Mouse (Mus musculus) R1 (cell line): ENCODE data around the gene Gm15155.
"Not testable (repeated sequence)": the region's sequence is repeated elsewhere in the genome, so short reads cannot be mapped to it uniquely, and the experiment has no call there.

ENCODE experiments used
- DNase-seq: peaks from one replicate; pipeline ENCODE4 v3.0.0-alpha.2; 2018; ENCODE audit warnings: low read depth, low spot score

Gene Gm15155

DNA sequence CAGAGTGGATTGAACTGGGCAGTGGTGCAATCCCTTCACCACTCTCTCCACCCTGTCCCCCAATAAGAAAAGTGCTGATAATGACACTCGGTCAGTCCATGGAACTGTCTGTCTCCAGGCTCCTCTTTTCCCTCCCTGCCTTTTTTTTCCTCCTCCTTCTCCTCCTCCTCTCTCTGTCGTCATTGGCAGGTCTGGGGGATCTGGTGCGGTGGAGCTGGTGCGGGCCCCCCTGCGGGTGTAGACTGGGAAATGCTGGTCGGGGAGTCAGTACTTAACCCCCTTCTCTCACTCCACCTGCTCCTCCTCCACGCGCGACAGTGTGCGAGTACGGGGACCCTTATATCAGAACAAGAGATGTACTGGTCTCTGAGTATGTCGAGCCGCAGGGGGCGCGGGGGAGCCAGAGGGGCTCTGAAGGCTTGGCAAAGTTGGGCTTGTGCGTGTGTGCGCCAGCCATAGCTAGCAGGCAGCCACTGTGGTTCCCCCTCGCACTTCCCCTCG lies at the start of gene Gm15155:
Gene Gm15155 (plus strand): TSS at position 401 of the 501 bp plus-strand sequence.
- DNase-seq, result no peak

DNA sequence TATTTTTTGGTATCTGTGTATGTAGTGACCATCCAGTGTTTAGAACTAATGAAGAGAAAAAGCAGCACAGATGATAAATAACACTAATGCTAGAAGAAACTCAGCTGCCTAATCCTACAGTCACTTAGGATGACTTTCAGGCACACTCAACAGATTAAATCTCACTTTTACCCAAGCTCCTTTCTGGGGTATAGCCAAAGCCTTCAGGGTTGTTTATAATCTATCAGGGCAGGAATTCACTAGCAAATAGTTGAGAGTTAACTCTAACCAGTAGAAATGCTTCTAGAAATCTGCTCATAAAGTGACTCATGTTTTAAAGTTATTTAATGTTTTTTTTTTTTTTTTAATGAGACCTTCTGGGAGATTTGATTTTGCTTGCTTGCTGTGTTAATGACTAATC lies 44.8 kb upstream of the Gm15155 start:
- DNase-seq, result no peak

DNA sequence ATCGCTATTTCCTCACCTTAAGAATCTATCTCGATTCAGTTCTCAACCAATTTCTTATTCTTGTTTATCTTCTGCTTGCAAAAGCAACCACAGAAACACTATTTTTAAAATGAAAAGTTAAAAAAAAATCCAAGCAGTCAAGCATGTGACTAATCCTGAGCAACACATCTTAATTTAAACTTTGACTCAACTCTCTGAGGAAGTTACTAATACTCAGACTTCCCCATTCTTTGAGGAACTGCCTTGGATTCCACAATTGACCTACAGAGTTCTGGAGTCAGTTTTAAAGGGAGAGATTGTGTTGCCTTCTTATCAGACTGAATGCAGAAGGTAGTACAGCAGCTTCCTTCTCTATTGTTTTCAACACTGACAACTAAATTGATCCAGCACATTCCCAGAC lies 40.0 kb upstream of the Gm15155 start:
- DNase-seq, result no peak

DNA sequence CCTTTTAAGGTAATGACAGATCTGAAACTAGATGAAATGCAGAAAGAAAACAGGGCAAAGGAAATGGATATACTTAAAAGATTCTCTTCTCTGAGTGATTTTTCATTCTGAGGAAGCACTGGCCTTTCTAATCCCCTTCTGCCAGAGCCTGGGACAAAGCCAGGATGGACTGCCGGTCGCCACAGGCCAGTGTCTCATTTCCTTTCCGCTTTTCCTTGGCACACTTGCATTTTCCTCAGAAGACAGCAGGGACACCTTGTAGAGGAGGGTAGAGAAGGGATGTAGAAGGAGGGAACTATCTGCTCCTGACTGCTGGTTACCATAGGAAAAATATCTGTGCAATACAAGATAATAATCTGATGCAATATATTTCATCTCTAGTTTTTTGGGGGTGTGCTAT lies 33.1 kb upstream of the Gm15155 start:
- no peak for DNase-seq

DNA sequence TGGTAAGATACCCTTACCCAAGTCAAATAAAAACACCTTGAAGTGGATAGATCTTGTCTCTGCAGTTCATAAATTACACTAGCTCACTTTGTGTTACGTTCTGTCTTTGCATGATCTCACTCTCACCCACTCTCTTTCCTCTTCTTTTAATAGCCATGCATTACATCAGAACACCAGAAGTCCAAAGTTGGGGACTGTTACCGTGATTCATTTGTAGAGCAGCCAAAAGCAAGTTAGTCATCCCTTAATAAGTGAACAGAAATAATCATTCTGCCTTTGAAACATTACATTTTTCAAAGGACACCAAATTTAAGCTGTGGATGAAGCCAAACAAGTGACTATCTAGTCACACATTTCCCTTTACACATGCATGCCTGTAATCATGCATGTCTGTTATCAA lies 32.1 kb upstream of the Gm15155 start:
- DNase-seq, result no peak

DNA sequence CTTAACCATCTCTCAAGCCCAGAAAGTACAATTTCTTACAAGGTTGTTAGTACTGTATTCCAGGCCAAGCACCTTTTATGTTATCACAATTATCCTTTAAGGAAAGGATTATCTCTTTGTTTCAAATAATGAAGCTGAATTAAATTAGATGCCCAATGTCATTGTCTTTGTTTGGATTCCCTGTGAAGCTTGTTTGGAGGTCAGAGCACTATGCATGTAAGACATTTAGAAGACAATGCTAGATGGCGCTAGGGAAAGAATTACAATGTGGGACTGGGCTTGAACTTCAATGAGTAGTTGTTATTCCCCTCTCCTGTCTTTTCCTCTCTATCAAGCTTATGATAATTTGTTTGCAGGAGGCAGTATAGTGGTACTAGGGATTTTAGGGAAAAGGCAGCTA lies 29.9 kb upstream of the Gm15155 start:
- peak; percentile 56 for DNase-seq

DNA sequence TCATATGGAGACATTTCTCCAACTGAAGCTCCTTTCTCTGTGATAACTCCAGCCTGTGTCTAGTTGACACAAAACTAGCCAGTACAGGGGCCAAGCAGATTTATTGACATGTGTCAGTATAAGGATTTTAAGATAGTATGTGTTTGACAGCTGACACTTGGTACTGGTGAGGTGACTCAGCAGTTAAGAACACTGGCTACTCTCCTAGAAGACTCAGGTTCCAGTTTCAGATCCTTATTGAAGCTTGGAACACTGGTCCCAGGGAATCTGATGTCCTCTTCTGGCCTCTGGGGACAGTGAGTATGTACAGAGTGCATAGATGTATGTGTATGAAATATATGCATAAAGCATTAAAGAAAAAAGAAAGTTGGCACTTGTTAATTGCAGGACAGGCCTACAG lies 28.2 kb upstream of the Gm15155 start:
- no peak for DNase-seq

DNA sequence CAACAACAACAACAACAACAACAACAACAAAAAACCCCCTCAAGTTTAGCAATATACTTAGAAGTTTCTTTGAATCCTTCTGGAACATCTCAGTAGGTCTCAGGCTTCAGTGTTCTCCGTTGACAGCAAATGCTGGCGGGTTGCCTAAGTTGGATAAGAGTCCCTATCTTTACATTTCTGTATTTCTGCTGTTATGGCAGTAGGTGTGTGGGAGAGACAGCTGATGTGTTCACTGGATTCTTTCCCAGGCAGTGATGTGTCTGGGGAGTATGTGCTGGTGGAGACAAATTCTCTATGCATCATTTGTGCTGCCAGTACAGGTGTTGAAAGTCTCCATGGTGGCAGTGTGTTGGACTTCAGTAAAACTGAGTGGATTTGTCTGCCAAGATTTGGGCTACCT lies 23.3 kb upstream of the Gm15155 start:
- no peak for DNase-seq

DNA sequence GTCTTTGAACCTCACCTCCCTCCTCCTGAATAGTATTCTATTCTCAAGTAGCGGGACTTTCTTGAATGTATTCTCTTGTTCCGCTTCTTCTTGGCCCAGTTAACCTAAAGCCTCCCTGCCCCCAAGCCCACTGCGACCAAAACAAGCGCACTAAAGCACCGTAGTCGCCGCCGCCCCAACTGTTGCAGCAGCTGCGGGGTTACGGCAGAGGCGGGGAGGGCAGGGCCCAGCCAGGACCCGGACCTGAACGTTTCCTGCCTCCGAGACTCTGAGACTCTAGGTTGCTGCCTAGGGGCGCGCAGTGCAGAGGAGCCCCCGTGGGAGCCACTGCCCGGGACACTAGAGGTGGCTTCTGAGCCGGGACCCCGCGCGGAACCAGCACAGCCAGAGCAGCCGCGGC lies 2.0 kb upstream of the Gm15155 start:
- DNase-seq, result no peak

DNA sequence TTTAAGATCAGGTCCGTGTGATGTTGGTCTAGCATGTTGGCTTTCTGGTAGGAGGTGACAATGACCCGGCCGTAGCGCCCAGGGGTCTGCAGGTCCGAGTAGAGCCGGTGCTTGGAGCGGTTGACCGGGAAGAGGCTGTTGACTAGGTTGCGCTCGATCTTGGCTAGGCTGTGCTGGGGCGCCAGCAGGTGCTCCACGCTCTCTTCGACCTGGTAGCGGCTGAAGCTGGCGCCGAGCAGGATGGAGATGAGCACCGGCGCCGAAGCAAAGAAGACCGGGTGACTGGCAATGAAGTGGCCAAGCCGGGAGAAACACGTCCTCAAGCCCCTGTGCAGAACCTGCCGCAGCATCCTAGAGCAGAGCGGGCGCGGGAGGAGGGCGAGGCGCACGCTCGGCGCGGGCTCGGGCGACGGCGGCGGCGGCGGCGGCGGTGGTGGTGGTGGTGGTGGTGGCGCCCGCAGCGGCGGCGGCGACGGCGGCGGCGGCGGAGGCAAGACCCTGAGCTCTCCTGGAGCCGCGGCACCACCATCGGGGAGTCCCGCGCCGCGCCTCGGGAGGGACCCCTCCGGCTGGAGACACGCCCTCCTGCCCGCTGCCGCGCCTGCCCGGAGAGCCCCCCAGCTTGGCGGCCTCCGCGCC lies 1.5 kb upstream of the Gm15155 start:
- peak; percentile 36 for DNase-seq

DNA sequence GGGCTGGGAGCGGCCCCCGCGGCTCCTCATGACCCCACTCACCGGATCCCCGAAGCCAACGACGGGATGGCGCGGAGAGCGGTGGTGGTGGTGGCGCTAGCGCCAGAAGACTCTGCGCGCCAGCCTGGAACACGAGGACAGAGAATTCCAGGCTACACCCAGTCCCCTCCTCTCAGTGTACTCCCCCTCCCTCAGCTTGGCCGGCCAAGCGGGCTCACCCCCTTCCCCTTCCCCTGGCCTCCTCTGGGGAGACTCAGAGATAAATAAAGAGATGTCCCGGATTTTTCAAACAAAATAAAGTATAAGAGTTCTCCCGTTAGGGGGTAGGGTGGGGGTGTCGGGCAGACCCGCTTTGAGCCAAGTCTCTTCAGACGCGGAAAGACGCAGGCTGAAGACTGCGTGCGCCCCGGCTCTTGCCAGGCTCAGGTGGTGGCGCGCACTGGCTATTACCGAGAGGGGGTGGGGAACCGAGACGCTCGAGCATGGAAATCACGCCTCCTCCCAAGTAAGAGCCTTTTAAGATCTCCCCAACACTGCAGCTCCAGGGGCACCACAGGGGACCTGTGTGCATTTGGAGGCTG lies 750 bp upstream of the Gm15155 start, which contains the start of gene Ptchd1:
Gene Ptchd1 (minus strand): TSS at position 114 of the 581 bp plus-strand sequence.
- peak; percentile 36 for DNase-seq

DNA sequence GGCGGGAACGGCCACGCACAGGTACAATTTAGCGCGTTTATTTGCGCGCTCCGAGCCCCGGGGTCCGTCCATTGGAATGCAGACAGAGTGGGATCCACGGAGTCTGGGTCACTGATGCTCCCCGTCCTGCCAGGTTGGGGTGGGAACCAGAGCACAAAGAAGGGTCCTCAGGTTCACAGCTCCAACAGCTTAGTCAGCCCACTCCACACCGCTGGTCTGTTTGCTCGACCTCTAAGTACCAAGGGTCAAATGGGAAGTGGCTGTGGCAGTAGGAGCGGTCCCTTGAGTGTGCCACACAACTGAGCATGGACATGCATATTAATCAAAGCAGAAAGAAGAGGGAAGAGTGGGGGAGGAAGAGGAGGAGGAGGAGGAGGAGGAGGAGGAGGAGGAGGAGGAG lies 354 bp downstream of the Gm15155 start:
- no peak for DNase-seq

DNA sequence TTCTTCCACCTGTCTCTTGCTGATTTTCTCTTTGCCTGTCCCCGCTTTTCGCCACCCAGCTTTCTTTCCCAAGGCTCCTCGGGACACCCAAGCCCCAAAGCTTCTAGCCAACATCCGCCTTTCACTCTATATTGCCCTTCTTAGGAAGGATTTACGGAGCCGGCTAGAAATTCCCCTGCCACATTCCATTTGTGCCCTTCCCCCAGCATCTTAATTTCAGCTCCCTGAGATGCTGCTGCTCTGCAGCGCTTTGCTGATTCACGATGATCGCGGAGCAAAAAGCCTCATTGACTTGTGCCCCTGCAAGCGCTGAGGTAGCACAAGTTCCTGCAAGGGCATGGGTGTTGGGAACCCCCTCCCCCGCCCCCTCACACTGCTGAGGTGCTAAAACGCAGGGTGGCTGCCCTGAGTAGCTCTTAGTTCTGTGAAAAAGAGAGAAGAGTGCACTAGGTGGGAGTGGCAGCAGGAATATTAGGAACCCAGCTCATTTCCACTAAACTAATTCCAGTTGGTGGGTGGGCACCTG lies 1.2 kb downstream of the Gm15155 start:
- peak; percentile 8 for DNase-seq

DNA sequence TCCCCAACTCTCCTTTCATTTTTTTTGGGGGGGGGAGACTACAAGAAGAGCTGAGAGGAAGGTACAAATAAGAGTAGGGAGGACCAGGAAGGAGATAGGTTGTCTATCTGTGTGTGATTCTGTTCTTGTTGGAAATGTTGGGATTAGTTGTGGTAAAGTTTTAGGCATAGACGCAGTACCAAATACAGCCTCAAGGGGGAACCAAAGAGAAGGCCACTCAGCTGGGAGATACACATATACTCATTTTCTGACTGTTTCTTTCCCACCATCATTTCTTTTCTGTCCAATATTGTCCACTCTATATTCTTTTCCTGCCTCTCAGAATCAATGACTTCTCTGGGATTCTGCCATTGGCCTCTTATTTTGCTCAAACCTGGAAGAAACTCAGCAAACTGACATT lies 19.4 kb downstream of the Gm15155 start:
- peak; percentile 4 for DNase-seq

DNA sequence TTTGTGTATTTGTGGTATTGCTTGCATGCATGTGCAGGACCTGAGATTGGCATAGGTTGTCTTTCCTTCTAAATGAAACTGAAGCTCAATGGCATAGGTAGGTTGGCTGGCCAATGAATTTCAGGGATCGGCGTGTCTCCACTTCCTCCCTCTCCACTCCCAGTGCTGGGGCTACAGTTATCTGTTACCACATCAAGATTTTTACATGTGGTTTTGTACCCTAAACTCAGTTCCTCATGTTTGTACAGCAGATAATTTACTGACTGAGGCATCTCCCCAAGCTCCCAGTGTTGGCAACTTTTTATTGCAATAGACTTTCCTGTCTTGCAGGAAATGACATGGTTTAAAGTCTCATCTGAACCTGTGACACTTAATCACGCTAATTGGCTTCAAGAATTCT lies 21.4 kb downstream of the Gm15155 start:
- DNase-seq, result no peak

DNA sequence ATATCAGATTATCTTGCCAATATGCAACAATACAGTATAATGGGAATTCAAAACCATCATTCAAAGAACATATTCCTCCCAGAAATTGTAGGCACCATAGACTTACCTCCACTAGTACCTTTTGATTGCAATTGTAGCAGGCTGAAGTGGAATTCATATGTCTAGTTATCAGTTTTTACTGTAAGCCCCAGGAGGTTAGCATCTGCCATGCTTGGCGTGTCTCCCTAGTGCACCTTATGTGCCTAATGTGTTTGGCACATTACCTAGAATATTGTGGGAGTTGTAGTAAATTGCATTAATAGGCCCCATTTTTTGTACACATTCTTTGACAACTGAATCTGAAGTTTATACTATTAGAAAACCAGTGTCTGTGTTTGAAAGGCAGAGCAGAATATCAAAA lies 33.4 kb downstream of the Gm15155 start:
- no peak for DNase-seq

DNA sequence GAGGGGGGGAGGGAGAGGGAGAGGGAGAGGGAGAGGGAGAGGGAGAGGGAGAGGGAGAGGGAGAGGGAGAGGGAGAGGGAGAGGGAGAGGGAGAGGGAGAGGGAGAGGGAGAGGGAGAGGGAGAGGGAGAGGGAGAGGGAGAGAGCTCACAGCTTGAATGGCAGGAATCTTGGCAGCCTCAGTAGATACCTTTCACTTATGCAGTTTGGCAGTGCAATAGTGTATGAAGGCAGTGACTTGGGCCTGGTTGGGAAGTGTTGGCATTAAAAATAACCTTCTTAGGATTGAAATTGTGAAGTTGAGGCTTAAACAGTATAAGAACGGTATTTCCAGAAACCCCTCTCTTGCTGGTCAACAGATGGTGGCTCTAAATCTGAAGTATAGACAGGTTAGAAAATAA lies 65.9 kb downstream of the Gm15155 start:
- not testable (repeated sequence) for DNase-seq

DNA sequence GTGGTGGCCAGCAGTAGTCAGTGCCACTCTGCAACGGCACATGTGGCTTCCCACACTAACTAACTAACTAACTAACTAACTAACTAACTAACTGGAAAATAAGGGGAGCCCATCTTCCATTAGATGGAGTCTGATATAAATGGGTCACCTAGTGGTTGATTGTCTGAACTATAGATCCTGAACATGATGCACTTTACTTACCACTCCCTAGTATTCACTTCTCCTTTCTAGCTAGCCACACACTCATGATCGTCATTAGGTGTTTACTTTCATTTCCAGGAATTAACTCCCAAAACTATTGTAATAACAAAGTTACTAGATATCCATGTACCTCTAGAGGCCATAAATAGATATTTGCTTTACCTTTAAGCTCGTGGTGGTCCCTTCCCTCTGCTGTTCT lies 99.6 kb downstream of the Gm15155 start:
- no peak for DNase-seq

DNA sequence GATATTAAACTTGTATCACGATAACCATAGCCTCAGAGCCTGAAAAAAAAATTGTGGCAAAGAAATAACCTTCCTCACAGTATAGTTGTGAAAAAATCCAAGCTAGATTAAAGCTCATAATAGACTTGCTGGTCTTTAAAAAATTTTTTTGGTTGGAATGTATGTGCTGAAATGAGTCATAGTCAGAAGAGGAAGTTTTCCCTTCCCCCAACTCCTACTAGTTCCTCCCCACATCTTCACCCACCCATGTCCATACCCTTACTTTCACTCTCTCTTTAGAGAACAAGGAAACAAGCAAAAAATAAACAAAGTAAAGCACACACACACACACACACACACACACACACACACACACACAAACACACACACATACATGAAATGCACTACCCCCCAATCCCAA lies 103.8 kb downstream of the Gm15155 start:
- DNase-seq, result no peak

DNA sequence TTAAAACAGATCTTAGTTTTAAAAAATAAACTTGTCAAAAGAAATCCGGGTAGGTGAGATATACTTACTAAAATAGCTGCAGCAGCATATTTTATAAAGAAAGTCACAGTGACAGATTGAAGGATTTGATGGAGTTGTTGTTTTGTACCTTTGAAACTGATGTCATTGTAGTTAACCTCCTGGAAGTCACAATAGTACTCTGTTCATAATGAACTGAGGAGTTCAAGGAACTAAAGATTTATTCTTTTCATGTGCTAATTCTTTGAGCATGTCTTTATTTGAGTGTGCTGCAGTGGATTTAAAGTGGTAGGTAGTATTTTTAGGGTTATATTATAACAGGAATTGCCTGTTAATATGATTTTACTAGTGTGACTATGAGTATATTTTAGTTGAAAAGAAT lies 263.6 kb downstream of the Gm15155 start:
- no peak for DNase-seq

DNA sequence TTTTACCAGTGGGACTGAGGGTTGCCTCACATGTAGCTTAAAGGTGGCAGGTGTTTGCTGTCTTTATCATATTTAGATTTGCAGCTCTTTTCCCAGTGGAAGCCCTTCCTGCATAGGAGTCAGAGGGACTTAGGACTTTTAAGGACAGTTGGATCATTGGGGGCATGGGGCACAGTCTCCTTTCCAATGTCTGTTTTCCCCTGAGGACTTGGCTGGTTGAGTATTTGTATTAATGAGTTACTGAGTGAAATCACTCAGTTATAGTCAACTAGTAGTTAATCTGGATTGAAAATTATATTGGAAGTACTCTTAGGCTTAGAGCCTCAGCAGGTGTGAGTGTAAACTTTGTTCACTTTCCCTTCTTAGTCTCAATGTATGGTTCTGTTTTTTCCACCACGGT lies 275.5 kb downstream of the Gm15155 start:
- no peak for DNase-seq

DNA sequence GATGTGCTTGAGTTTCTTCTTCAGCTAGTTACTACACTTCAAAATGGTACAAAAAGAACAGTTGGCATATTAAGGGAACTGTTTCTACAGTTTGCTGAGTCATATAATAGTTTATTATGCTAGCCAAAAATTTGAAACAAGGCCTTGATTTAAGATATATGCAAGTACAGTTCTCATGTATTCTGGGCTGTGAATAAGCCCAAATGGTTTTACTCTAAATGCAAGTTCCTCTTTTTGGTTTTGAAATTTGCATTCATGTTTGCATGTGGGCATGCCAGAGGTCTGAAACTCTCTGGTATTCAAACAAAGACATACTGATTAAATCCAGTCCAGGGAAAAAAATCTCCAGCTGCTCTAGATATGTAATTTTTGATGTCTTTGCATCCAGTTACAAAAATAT lies 277.2 kb downstream of the Gm15155 start:
- DNase-seq, result no peak

DNA sequence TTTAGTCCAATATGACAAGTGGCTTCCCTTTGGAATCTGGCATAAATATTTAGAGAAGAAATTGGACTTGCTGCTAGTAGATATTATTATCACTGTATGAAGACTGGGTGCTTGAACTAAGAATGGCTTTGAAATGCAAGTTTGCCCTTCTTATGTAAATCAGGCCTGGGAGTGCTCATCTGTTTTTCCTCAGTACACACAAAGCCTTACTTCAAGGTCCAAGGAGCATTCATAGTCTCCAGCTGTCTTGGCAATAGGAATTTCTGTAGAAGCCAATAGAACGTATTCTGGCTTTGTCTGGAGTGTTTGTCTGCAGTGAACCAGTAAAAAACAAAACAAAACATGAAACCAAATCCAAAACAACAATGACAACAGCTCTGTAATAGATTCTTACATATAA lies 278.6 kb downstream of the Gm15155 start:
- DNase-seq, result peak; percentile 54
